Mouse (Mus musculus): ENCODE measurements around the gene Pum2.

GRCm38 (mm10) chr12:8726890-8727289, 53.0 kb downstream of the Pum2 start:
- TF ChIP-seq CTCF (IDR thresholded peaks at IDR 0.05; ENCODE audit: low read depth) (peak; percentile 54), EP300 (optimal IDR thresholded peaks at IDR 0.05) (no peak)
